Mouse (Mus musculus): ENCODE data around the gene Spcs2.

DNA sequence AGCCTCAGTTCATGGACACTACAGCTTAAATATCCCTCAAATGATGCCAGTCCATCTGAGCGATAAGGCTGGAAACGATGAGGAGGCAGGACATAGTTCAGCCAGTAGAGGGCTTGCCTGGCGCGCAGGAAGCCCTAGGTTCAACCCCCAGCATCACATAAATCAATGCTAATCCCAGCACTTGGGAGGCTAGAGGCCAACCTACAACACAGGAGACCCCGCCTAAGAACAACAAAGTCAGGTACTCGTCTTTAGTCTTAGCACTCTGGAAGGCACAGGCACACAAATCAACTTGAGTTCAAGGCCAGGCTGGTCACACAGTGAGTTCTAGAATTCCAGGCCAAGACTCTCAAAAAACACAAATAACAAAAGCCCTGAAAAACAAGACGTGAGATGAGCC is 9.9 kb downstream of the Spcs2 start:
- TF ChIP-seq TCF12 (IDR thresholded peaks at IDR 0.05; ENCODE audit: insufficient read depth, poor library complexity, severe bottlenecking) (no peak), POLR2AphosphoS2 (IDR thresholded peaks at IDR 0.05; ENCODE audit: insufficient read length, low read depth) (no peak), MAX (IDR thresholded peaks at IDR 0.05; ENCODE audit: low read depth) (no peak), POLR2A (IDR thresholded peaks at IDR 0.05; ENCODE audit: insufficient read length, low read depth) (no peak), SRF (IDR thresholded peaks at IDR 0.05; ENCODE audit: control insufficient read depth, insufficient read length, low read depth) (no peak), CEBPB (IDR thresholded peaks at IDR 0.05; ENCODE audit: insufficient read depth, poor library complexity, severe bottlenecking) (no peak), E2F4 (IDR thresholded peaks at IDR 0.05; ENCODE audit: insufficient read depth) (no peak), MYOG (IDR thresholded peaks at IDR 0.05; ENCODE audit: control insufficient read depth in 1 of 3, insufficient read depth in 1 of 3, insufficient read length in 2 of 3, low read depth in 2 of 3) (no peak), USF1 (IDR thresholded peaks at IDR 0.05; ENCODE audit: low read depth) (no peak), MYOD1 (IDR thresholded peaks at IDR 0.05; ENCODE audit: control insufficient read depth in 1 of 3, insufficient read length in 2 of 3, low read depth in 2 of 3) (no peak), REST (IDR thresholded peaks at IDR 0.05; ENCODE audit: insufficient read depth, insufficient read length) (no peak), TCF3 (IDR thresholded peaks at IDR 0.05; ENCODE audit: insufficient read length, low read depth) (no peak)

All from myocyte (in vitro differentiated cells).